Mouse (Mus musculus): ENCODE measurements around the gene Slc24a4.

DNA sequence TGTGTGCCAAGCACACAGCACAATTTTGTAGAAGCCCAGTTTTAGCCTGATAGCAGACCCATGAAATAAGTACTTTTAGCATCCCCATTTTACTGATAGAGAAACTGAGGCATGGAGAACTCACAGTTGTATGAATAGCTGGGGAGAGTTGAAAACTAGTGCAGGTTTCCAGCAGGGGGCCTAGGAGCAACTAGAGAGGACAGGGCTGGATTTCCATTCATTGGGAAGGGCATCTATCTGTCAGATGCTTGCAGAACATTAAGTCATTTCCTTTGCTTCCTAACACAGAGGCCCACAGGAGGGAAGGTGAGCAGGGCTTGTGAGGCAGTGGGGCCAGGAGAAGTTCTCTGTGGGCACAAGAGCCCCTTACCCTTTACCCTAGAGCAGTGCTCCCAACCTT lies 126.5 kb downstream of the Slc24a4 start:
- no peak for TF ChIP-seq POLR2A (IDR thresholded peaks at IDR 0.05; ENCODE audit: extremely low read depth, insufficient read depth, low read length)
- no peak for TF ChIP-seq CTCF (IDR thresholded peaks at IDR 0.05; ENCODE audit: extremely low read depth, insufficient read depth, low read length)

Data from cortical plate, adult 2 months (tissue).